In genomic region chr17:50524970-50525369, GRCm38 (mm10) we compare ENCODE assay signal across 17 mouse cellular contexts. TPM values are rescaled to one million over a fixed set of nuclear protein-coding genes. Genes with fewer than 3 reads are reported as not detected.
DNase-seq lines count a peak whose midpoint lies in the region; ATAC-seq and TF ChIP-seq lines count a peak whose summit lies in the region.
"Had no signal": no experiment of that assay in that cellular context is flagged by ENCODE, and none has a peak within 500 bp of the region (broad histone marks: within the 10 kb centered on the region; RNA-seq: fewer than 3 reads in every experiment).

No protein-coding gene starts in this region.

- ATAC-seq in megakaryocyte, adult 5-6 weeks (ENCODE audit: poor library complexity, severe bottlenecking) = peak; percentile 50
- ATAC-seq in hindbrain, embryonic 12.5 days (ENCODE audit: low FRiP score) = no peak

- TF ChIP-seq POLR2A in thymus, adult 2 months (IDR thresholded peaks at IDR 0.05; ENCODE audit: control insufficient read depth, extremely low read depth, insufficient read depth, low read length, poor library complexity) = no peak

- no peak overlapping the region for H3K27ac ChIP-seq in thymus, adult 2 months (ENCODE audit: control insufficient read depth, insufficient read depth, low read length)
- no peak overlapping the region for H3K27ac ChIP-seq in hindbrain, embryonic 12.5 days
- H3K27ac ChIP-seq: heart, embryonic 10.5 days; kidney, postnatal 0 days; liver, embryonic 14.5 days had no signal

- no peaks in the 10 kb centered on the region for H3K27me3 ChIP-seq in thymus, adult 2 months (ENCODE audit: control insufficient read depth, insufficient read depth, low read length)
- H3K27me3 ChIP-seq in hindbrain, embryonic 12.5 days = no peaks in the 10 kb centered on the region

- 8% methylated on average over 6 of the region's 6 CpGs for WGBS in thymus, adult 2 months
- 80% methylated on average over 6 of the region's 6 CpGs for WGBS in hindbrain, embryonic 12.5 days

- no peak for TF ChIP-seq CTCF in thymus, adult 2 months (IDR thresholded peaks at IDR 0.05; ENCODE audit: borderline replicate concordance, control insufficient read depth, extremely low read depth, insufficient read depth, low read length, poor library complexity)

- no peak overlapping the region for H3K4me3 ChIP-seq in thymus, adult 2 months (ENCODE audit: control insufficient read depth, insufficient read depth, low read length)
- no peak overlapping the region for H3K4me3 ChIP-seq in hindbrain, embryonic 12.5 days
- H3K4me3 ChIP-seq: gastrocnemius, adult 2 months; heart, embryonic 10.5 days had no signal

- no peaks in the 10 kb centered on the region for H3K9me3 ChIP-seq in hindbrain, embryonic 12.5 days (replicated peaks)
- H3K9me3 ChIP-seq: heart, embryonic 10.5 days had no signal

- no peak overlapping the region for H3K9ac ChIP-seq in hindbrain, embryonic 12.5 days
- H3K9ac ChIP-seq: liver, embryonic 14.5 days had no signal

- DNase-seq in frontal cortex, postnatal 36 days (ENCODE audit: low spot score in 2 of 2) = peak; percentile 60 to 72
- DNase-seq in frontal cortex, postnatal 10 days (ENCODE audit: low spot score in 2 of 2) = no peak
- peak; percentile 50 for DNase-seq in thymus, adult 2 months
- no peak for DNase-seq in thymus, postnatal 10 days (ENCODE audit: low spot score in 2 of 2)
- DNase-seq in thymus, postnatal 4 days = peak; percentile 38
- DNase-seq in Muller cell, postnatal 12 days (ENCODE audit: inconsistent ontology term) = no peak
- DNase-seq: cerebellum, adult 8-10 months; embryo, embryonic 11 days; gastrocnemius, adult 2 months; heart, postnatal 36 days; layer of hippocampus, adult 9-11 months; right cerebral cortex, postnatal 14 days had no signal

- H3K4me1 ChIP-seq in thymus, adult 2 months (replicated peaks; ENCODE audit: control insufficient read depth, insufficient read depth, low read length) = peaks cover 15% of the 10 kb centered on the region
- no peaks in the 10 kb centered on the region for H3K4me1 ChIP-seq in hindbrain, embryonic 12.5 days

- no peaks in the 10 kb centered on the region for H3K36me3 ChIP-seq in thymus, adult 2 months (ENCODE audit: control insufficient read depth, insufficient read depth, low read length)
- no peaks in the 10 kb centered on the region for H3K36me3 ChIP-seq in hindbrain, embryonic 12.5 days
- H3K36me3 ChIP-seq: heart, embryonic 10.5 days had no signal

- H3K4me2 ChIP-seq in hindbrain, embryonic 12.5 days (replicated peaks) = no peak overlapping the region

RNA-seq across cellular contexts. Expression of gene Plcl2, which starts 15.8 kb away (rescaled TPM):
- polyA plus RNA-seq in thymus, adult 2 months (2012; rRNA removed) = 11.4 and 13.5 TPM in 2 replicates
- 52.0 and 54.7 TPM in 2 replicates for total RNA-seq in megakaryocyte, adult 5-6 weeks (2015)
- 58.9 and 61.4 TPM in 2 replicates for total RNA-seq in megakaryocyte, adult 5-6 weeks (2017)
- polyA plus RNA-seq in hindbrain, embryonic 12.5 days (2016; fragmentation: Nextera tagmentation; extraction: Ambion mirVana) = 9.2 and 10.0 TPM in 2 replicates

Comparison
In these comparisons a context has a peak if more than half of its experiments do, and no peak if none do; other contexts are left out.
1. DNase-seq: peak in frontal cortex, postnatal 36 days (2 of 2), thymus, adult 2 months (single experiment) and thymus, postnatal 4 days (single experiment); none in frontal cortex, postnatal 10 days (0 of 2), thymus, postnatal 10 days (0 of 2) and Muller cell, postnatal 12 days (single experiment).